Mouse (Mus musculus): ENCODE measurements at regions not wholly inside any gene's neighbourhood (a gene's known extent, or its start where the extent isn't known, plus 50 kb on each side); places are given as distances from the start of the nearest gene placed in this dataset.

- no peaks in the 10 kb centered on the region for H3K36me3 ChIP-seq (replicated peaks; ENCODE audit: insufficient read depth, low read length)
- H3K27me3 ChIP-seq (ENCODE audit: insufficient read depth, low read length), result no peaks in the 10 kb centered on the region
- H3K4me2 ChIP-seq (ENCODE audit: low read depth, low read length), result no peak overlapping the region
- no peaks in the 10 kb centered on the region for H3K9me3 ChIP-seq (ENCODE audit: low read length)
- ATAC-seq, result no peak
- no peak overlapping the region for H3K27ac ChIP-seq (ENCODE audit: low read depth)
- peaks cover 8% of the 10 kb centered on the region; the same call in 1 of the 2 replicates for H3K4me1 ChIP-seq (ENCODE audit: insufficient read depth)
- H3K9ac ChIP-seq (replicated peaks), result no peak overlapping the region
- TF ChIP-seq EP300 (IDR thresholded peaks at IDR 0.05; ENCODE audit: low read depth), result no peak
- no peak for TF ChIP-seq CTCF (IDR thresholded peaks at IDR 0.05; ENCODE audit: low read depth)
- 75% methylated on average over 10 of the region's 10 CpGs for WGBS (ENCODE audit: insufficient replicate concordance)
- no peak overlapping the region for H3K4me3 ChIP-seq (ENCODE audit: low read depth, low read length)
- no peak for DNase-seq
These were observed 73.9 kb upstream of the Foxo1 start for GRCm38 (mm10) chr3:52194216-52194615.

DNA sequence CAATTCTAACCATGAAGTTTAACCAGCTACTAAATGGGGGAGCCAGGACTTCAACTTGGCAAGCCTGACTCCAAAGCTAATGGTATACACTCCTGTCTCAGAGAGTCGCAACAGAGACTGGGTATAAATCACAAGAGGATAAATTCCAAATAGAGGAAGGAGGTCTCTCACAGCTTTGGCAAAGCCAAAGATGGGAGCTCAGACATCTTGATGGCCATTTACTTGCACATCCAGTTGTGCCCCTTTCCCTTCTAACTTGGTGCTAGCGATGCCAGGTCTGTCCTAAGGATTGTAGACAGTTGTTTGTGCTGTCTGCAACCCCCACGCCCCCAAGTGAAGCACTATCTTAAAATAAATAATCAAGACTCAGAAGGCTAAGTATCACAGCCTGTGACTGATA lies 72.7 kb upstream of the Foxo1 start:
- no peak overlapping the region for H3K4me3 ChIP-seq (ENCODE audit: low read depth, low read length)
- no peak for ATAC-seq
- H3K27ac ChIP-seq (ENCODE audit: low read depth), result no peak overlapping the region
- 72% methylated on average over 3 of the region's 3 CpGs for WGBS (ENCODE audit: insufficient replicate concordance)
- H3K4me1 ChIP-seq (ENCODE audit: insufficient read depth), result peaks cover 8% of the 10 kb centered on the region; the same call in 1 of the 2 replicates
- H3K9me3 ChIP-seq (ENCODE audit: low read length), result no peaks in the 10 kb centered on the region
- H3K27me3 ChIP-seq (ENCODE audit: insufficient read depth, low read length), result no peaks in the 10 kb centered on the region
- H3K4me2 ChIP-seq (ENCODE audit: low read depth, low read length), result peak overlapping the region; percentile 69; the same call in 1 of the 2 replicates
- H3K36me3 ChIP-seq (replicated peaks; ENCODE audit: insufficient read depth, low read length), result no peaks in the 10 kb centered on the region
- TF ChIP-seq EP300 (IDR thresholded peaks at IDR 0.05; ENCODE audit: low read depth), result no peak
- no peak for TF ChIP-seq CTCF (IDR thresholded peaks at IDR 0.05; ENCODE audit: low read depth)
- H3K9ac ChIP-seq (replicated peaks), result no peak overlapping the region; the same call in 1 of the 2 replicates
- no peak for DNase-seq

GRCm38 (mm10) chr3:52196047-52196935 lies 71.8 kb upstream of the Foxo1 start:
- no peak overlapping the region for H3K27ac ChIP-seq (ENCODE audit: low read depth)
- no peaks in the 10 kb centered on the region for H3K36me3 ChIP-seq (replicated peaks; ENCODE audit: insufficient read depth, low read length)
- H3K9ac ChIP-seq (replicated peaks), result peak overlapping the region; percentile 17
- H3K4me2 ChIP-seq (ENCODE audit: low read depth, low read length), result peak overlapping the region; percentile 69
- TF ChIP-seq EP300 (IDR thresholded peaks at IDR 0.05; ENCODE audit: low read depth), result no peak
- TF ChIP-seq CTCF (IDR thresholded peaks at IDR 0.05; ENCODE audit: low read depth), result peak; percentile 89
- H3K9me3 ChIP-seq (ENCODE audit: low read length), result no peaks in the 10 kb centered on the region
- H3K4me1 ChIP-seq (ENCODE audit: insufficient read depth), result peaks cover 8% of the 10 kb centered on the region; the same call in 1 of the 2 replicates
- H3K4me3 ChIP-seq (ENCODE audit: low read depth, low read length), result peak overlapping the region; percentile 40
- DNase-seq (peak; percentile 85), ATAC-seq (peak; percentile 71; the same call in 1 of the 2 replicates)
- 9% methylated on average over 31 of the region's 39 CpGs for WGBS (ENCODE audit: insufficient replicate concordance)
- H3K27me3 ChIP-seq (ENCODE audit: insufficient read depth, low read length), result no peaks in the 10 kb centered on the region

GRCm38 (mm10) chr3:52196936-52197246 lies 71.2 kb upstream of the Foxo1 start:
- TF ChIP-seq CTCF (IDR thresholded peaks at IDR 0.05; ENCODE audit: low read depth), result no peak
- TF ChIP-seq EP300 (IDR thresholded peaks at IDR 0.05; ENCODE audit: low read depth), result no peak
- peaks cover 8% of the 10 kb centered on the region; the same call in 1 of the 2 replicates for H3K4me1 ChIP-seq (ENCODE audit: insufficient read depth)
- no peak overlapping the region for H3K27ac ChIP-seq (ENCODE audit: low read depth)
- H3K27me3 ChIP-seq (ENCODE audit: insufficient read depth, low read length), result no peaks in the 10 kb centered on the region
- whole genome bisulfite sequencing (ENCODE audit: insufficient replicate concordance), result 70% methylated on average over 2 of the region's 2 CpGs
- DNase-seq (no peak), ATAC-seq (no peak)
- H3K9ac ChIP-seq (replicated peaks), result no peak overlapping the region
- H3K4me3 ChIP-seq (ENCODE audit: low read depth, low read length), result no peak overlapping the region
- H3K36me3 ChIP-seq (replicated peaks; ENCODE audit: insufficient read depth, low read length), result no peaks in the 10 kb centered on the region
- no peaks in the 10 kb centered on the region for H3K9me3 ChIP-seq (ENCODE audit: low read length)
- no peak overlapping the region for H3K4me2 ChIP-seq (ENCODE audit: low read depth, low read length)

DNA sequence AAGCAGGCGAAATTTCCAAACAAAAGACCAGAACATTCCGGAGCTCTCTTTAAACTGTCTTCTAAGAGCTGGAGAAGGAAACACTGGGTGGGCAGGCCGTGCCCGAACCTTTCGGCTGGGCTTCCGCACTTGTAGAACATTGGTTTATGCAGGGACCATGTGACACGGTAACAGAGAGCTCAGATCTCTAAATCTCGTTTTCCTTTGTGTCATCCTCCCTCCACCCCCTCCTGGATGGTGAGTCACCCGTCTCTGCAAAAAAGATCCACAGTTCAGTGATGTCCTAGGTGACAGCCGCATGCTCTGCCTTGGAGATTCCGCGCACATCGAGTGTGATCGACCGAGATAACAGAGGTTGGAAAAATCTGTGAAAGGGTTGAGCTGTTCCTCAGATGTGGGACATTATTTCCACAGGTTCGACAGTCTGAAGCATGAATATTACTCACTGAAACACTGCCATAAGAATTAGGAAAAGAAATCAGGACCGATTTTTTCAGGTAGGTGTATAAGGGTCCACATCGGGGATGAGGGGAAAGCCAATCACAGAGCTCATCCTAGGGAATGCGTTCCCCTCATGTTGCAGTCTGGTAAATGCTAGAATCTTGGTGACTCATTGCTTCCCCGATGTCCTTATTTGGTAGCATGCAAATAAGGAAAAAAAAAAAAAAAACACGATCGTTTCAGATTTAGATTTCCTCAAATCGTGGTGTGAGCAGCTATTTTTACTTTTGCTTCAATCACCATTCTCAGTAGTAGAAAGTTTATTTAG lies 70.0 kb upstream of the Foxo1 start:
- Histone ChIP-seq H3K36me3 (replicated peaks; ENCODE audit: insufficient read depth, low read length) (no peaks in the 10 kb centered on the region), H3K27ac (ENCODE audit: low read depth) (no peak overlapping the region), H3K27me3 (ENCODE audit: insufficient read depth, low read length) (no peaks in the 10 kb centered on the region), H3K9ac (replicated peaks) (no peak overlapping the region), H3K4me2 (ENCODE audit: low read depth, low read length) (peak overlapping the region; percentile 47), H3K9me3 (ENCODE audit: low read length) (no peaks in the 10 kb centered on the region), H3K4me3 (ENCODE audit: low read depth, low read length) (peak overlapping the region; percentile 21), H3K4me1 (ENCODE audit: insufficient read depth) (peaks cover 8% of the 10 kb centered on the region; the same call in 1 of the 2 replicates)
- DNase-seq (peak; percentile 26), ATAC-seq (peak; percentile 62)
- no peak for TF ChIP-seq EP300 (IDR thresholded peaks at IDR 0.05; ENCODE audit: low read depth)
- no peak for TF ChIP-seq CTCF (IDR thresholded peaks at IDR 0.05; ENCODE audit: low read depth)
- 42% methylated on average over 23 of the region's 23 CpGs for WGBS (ENCODE audit: insufficient replicate concordance)

Data from liver, postnatal 0 days (tissue).